ENCODE assay signal across 8 mouse cellular contexts in the genomic region with DNA sequence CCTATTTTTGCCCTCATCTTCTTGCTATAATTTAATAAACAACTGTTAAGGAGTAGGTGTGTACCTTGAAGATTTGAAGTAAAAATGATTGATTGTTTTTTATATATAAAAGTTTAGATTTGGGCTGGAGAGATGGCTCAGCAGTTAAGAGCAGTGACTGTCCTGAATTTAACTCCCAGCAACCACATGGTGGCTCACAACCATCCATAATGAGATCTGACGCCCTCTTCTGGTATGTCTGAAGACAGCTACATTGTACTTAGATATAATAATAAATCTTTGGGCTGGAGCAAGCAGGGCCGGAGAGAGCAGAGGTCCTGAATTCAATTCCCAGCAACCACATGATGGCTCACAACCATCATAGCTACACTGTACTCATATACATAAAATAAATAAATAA. TPM values are rescaled to one million over a fixed set of nuclear protein-coding genes. Genes with fewer than 3 reads are reported as not detected.
DNase-seq lines count a peak whose midpoint lies in the region; ATAC-seq and TF ChIP-seq lines count a peak whose summit lies in the region.
"Not testable (repeated sequence)": the region's sequence is repeated elsewhere in the genome, so short reads cannot be mapped to it uniquely, and the experiment has no call there.

No protein-coding gene starts in this region.

- peak; percentile 6 for DNase-seq in 416B (ENCODE audit: low read depth)
- DNase-seq in MEL (ENCODE audit: low read depth, low spot score); forebrain, postnatal 0 days; heart, adult 2 months; kidney, postnatal 0 days (ENCODE audit: low spot score); liver, postnatal 0 days; midbrain, embryonic 11.5 days (ENCODE audit: low spot score, missing footprints); stomach, postnatal 0 days (ENCODE audit: low spot score): not testable (repeated sequence)

- H3K4me1 ChIP-seq in MEL (ENCODE audit: control insufficient read depth in 1 of 2, insufficient read depth in 2 of 2, low read length in 2 of 2); forebrain, postnatal 0 days (ENCODE audit: insufficient read depth); heart, adult 2 months (ENCODE audit: control insufficient read depth, insufficient read depth, low read length); kidney, postnatal 0 days (replicated peaks; ENCODE audit: insufficient read depth, low read length); liver, postnatal 0 days (ENCODE audit: insufficient read depth); midbrain, embryonic 11.5 days (ENCODE audit: control insufficient read depth, insufficient read depth, low read length); stomach, postnatal 0 days (replicated peaks; ENCODE audit: control insufficient read depth, insufficient read depth): not testable (repeated sequence)

- H3K9ac ChIP-seq in MEL (ENCODE audit: control insufficient read depth, low read depth, low read length, poor library complexity, severe bottlenecking); forebrain, postnatal 0 days; heart, adult 2 months (ENCODE audit: low read depth, low read length); kidney, postnatal 0 days (ENCODE audit: low read depth, low read length); liver, postnatal 0 days (replicated peaks); midbrain, embryonic 11.5 days (ENCODE audit: low read length); stomach, postnatal 0 days (ENCODE audit: low read length): not testable (repeated sequence)

- H3K27ac ChIP-seq in MEL (ENCODE audit: control insufficient read depth, low read depth, low read length); forebrain, postnatal 0 days (ENCODE audit: low read depth, low read length); heart, adult 2 months; kidney, postnatal 0 days; liver, postnatal 0 days (ENCODE audit: low read depth); midbrain, embryonic 11.5 days (ENCODE audit: low read depth, low read length); stomach, postnatal 0 days (replicated peaks): not testable (repeated sequence)

- H3K4me3 ChIP-seq in MEL (ENCODE audit: control insufficient read depth in 1 of 2, insufficient read depth in 1 of 2, low read depth in 2 of 2, low read length in 2 of 2); forebrain, postnatal 0 days (ENCODE audit: low read depth, low read length); heart, adult 2 months; kidney, postnatal 0 days (replicated peaks; ENCODE audit: low read depth, low read length); liver, postnatal 0 days (ENCODE audit: low read depth, low read length); midbrain, embryonic 11.5 days (ENCODE audit: low read depth, low read length); stomach, postnatal 0 days (ENCODE audit: low read depth, low read length): not testable (repeated sequence)

- TF ChIP-seq RAD21 in MEL (IDR thresholded peaks at IDR 0.05; ENCODE audit: low read depth, low read length), result peak; percentile 5

- ATAC-seq in forebrain, postnatal 0 days; kidney, postnatal 0 days (replicated peaks; ENCODE audit: low FRiP score, low read depth); liver, postnatal 0 days; stomach, postnatal 0 days (ENCODE audit: low FRiP score, low TSS enrichment): not testable (repeated sequence)
- peak; percentile 16; the same call in 1 of the 2 replicates for ATAC-seq in midbrain, embryonic 11.5 days (ENCODE audit: low FRiP score)

- intact Hi-C loops in heart, adult 2 months (cut with DNase I), result not testable (repeated sequence)

- peak in 2 of 3 experiments; percentile 15 to 65; a peak in 4 of 6 replicates for TF ChIP-seq CTCF in MEL (IDR thresholded peaks at IDR 0.05 in 2 of 3, conservative IDR thresholded peaks at IDR 0.05 in 1 of 3; ENCODE audit: control insufficient read depth in 1 of 3, insufficient read depth in 1 of 3, low read depth in 2 of 3, low read length in 3 of 3, poor library complexity in 1 of 3, severe bottlenecking in 1 of 3)
- TF ChIP-seq CTCF in forebrain, postnatal 0 days (IDR thresholded peaks at IDR 0.05; ENCODE audit: low read depth), result peak; percentile 41
- TF ChIP-seq CTCF in heart, adult 2 months (IDR thresholded peaks at IDR 0.05), result peak; percentile 14; the same call in 1 of the 2 replicates
- TF ChIP-seq CTCF in kidney, postnatal 0 days (IDR thresholded peaks at IDR 0.05; ENCODE audit: low read depth), result peak; percentile 54
- TF ChIP-seq CTCF in liver, postnatal 0 days (IDR thresholded peaks at IDR 0.05; ENCODE audit: low read depth), result peak; percentile 33; the same call in 1 of the 2 replicates
- peak; percentile 57 for TF ChIP-seq CTCF in stomach, postnatal 0 days (IDR thresholded peaks at IDR 0.05; ENCODE audit: low read depth)

- not testable (repeated sequence) for H3K4me2 ChIP-seq in forebrain, postnatal 0 days (ENCODE audit: low read depth); kidney, postnatal 0 days (ENCODE audit: low read length); liver, postnatal 0 days (ENCODE audit: low read depth, low read length); midbrain, embryonic 11.5 days; stomach, postnatal 0 days (replicated peaks; ENCODE audit: low read depth)

- H3K27me3 ChIP-seq in MEL (ENCODE audit: control insufficient read depth in 1 of 2, insufficient read depth in 2 of 2, low read length in 2 of 2); forebrain, postnatal 0 days (ENCODE audit: insufficient read depth, low read length); heart, adult 2 months (ENCODE audit: control insufficient read depth, insufficient read depth, low read length); kidney, postnatal 0 days (ENCODE audit: insufficient read depth, low read length); liver, postnatal 0 days (ENCODE audit: insufficient read depth, low read length); midbrain, embryonic 11.5 days (ENCODE audit: control insufficient read depth, insufficient read depth, low read length); stomach, postnatal 0 days (ENCODE audit: control insufficient read depth, insufficient read depth, low read length): not testable (repeated sequence)

- not testable (repeated sequence) for TF ChIP-seq POLR2A in MEL (IDR thresholded peaks at IDR 0.05; ENCODE audit: control insufficient read depth in 1 of 2, insufficient read depth in 1 of 2, low read depth in 1 of 2, low read length in 2 of 2, poor library complexity in 1 of 2); heart, adult 2 months (IDR thresholded peaks at IDR 0.05; ENCODE audit: insufficient read depth, low read depth, low read length)

- not testable (repeated sequence) for H3K9me3 ChIP-seq in MEL (replicated peaks; ENCODE audit: insufficient read depth, low read length); forebrain, postnatal 0 days (ENCODE audit: low read length); kidney, postnatal 0 days (replicated peaks; ENCODE audit: low read length); liver, postnatal 0 days (ENCODE audit: low read length); midbrain, embryonic 11.5 days (ENCODE audit: control insufficient read depth, low read length); stomach, postnatal 0 days (ENCODE audit: control insufficient read depth, low read length)

- 46% methylated on average over 2 of the region's 2 CpGs for WGBS in forebrain, postnatal 0 days
- WGBS in heart, adult 2 months, result 69% methylated on average over 2 of the region's 2 CpGs
- 53% methylated on average over 2 of the region's 2 CpGs for WGBS in kidney, postnatal 0 days
- WGBS in liver, postnatal 0 days (ENCODE audit: insufficient replicate concordance), result 62% methylated on average over 2 of the region's 2 CpGs
- WGBS in midbrain, embryonic 11.5 days, result 39% methylated on average over 2 of the region's 2 CpGs
- WGBS in stomach, postnatal 0 days, result 56% methylated on average over 2 of the region's 2 CpGs

- H3K36me3 ChIP-seq in MEL (ENCODE audit: control insufficient read depth in 1 of 2, insufficient read depth in 2 of 2, low read length in 2 of 2); heart, adult 2 months (ENCODE audit: control insufficient read depth, insufficient read depth, low read length); midbrain, embryonic 11.5 days (ENCODE audit: control insufficient read depth, insufficient read depth, low read length); stomach, postnatal 0 days (ENCODE audit: control insufficient read depth, insufficient read depth, low read length): not testable (repeated sequence)
- H3K36me3 ChIP-seq in forebrain, postnatal 0 days (ENCODE audit: insufficient read depth), result peaks cover 21% of the 10 kb centered on the region; the same call in 1 of the 2 replicates
- H3K36me3 ChIP-seq in kidney, postnatal 0 days (ENCODE audit: insufficient read depth, low read length), result peaks cover 18% of the 10 kb centered on the region; the same call in 1 of the 2 replicates
- peaks cover 29% of the 10 kb centered on the region for H3K36me3 ChIP-seq in liver, postnatal 0 days (replicated peaks; ENCODE audit: insufficient read depth, low read length)

- TF ChIP-seq EP300 in MEL (IDR thresholded peaks at IDR 0.05; ENCODE audit: low read depth in 1 of 2, low read length in 2 of 2); heart, adult 2 months (IDR thresholded peaks at IDR 0.05; ENCODE audit: insufficient read depth, low read depth, low read length); liver, postnatal 0 days (IDR thresholded peaks at IDR 0.05; ENCODE audit: low read depth); stomach, postnatal 0 days (optimal IDR thresholded peaks at IDR 0.05): not testable (repeated sequence)

- not testable (repeated sequence) for H3K79me2 ChIP-seq in MEL (ENCODE audit: control insufficient read depth, insufficient read depth, low read length, poor library complexity); heart, adult 2 months (replicated peaks; ENCODE audit: control insufficient read depth, insufficient read depth, low read length)

RNA-seq across cellular contexts. Expression of a gene that starts 29.8 kb away (rescaled TPM):
- 25.2 and 26.7 TPM in 2 replicates for total RNA-seq in MEL (2012; rRNA removed)
- polyA plus RNA-seq in MEL (2012; ENCODE audit: insufficient read depth in 1 of 2, insufficient read length in 2 of 2, low read depth in 1 of 2, low replicate concordance in 2 of 2, missing spikeins in 1 of 2), result 100 to 1,000 TPM in 1 of 2 experiments, 10 to 100 TPM in 1; 38.2 to 160 TPM
- total RNA-seq in forebrain, postnatal 0 days (2014; rRNA removed), result 17.2 and 20.9 TPM in 2 replicates
- 34.9 and 38.1 TPM in 2 replicates for polyA plus RNA-seq in forebrain, postnatal 0 days (2015; fragmentation: Nextera tagmentation; extraction: Ambion mirVana)
- total RNA-seq in heart, adult 2 months (2021), result 1 to 10 TPM; 8.9 to 9.1 TPM
- 7.3 and 13.1 TPM in 2 replicates for polyA plus RNA-seq in heart, adult 2 months (2012; rRNA removed)
- 39.9 and 42.8 TPM in 2 replicates for polyA plus RNA-seq in kidney, postnatal 0 days (2015; fragmentation: Nextera tagmentation; extraction: Ambion mirVana)
- polyA plus RNA-seq in liver, postnatal 0 days (2015; fragmentation: Nextera tagmentation; extraction: Ambion mirVana), result 13.6 and 13.8 TPM in 2 replicates
- polyA plus RNA-seq in midbrain, embryonic 11.5 days (2014; fragmentation: Nextera tagmentation; extraction: Ambion mirVana), result 44.1 and 45.9 TPM in 2 replicates
- polyA plus RNA-seq in stomach, postnatal 0 days (2015; fragmentation: Nextera tagmentation; extraction: Ambion mirVana), result 23.7 and 24.8 TPM in 2 replicates

RNA-seq across cellular contexts. Expression of a gene that starts 33.5 kb away (rescaled TPM):
- total RNA-seq in MEL (2012; rRNA removed), result 17.2 and 20.6 TPM in 2 replicates
- polyA plus RNA-seq in MEL (2012; ENCODE audit: insufficient read depth in 1 of 2, insufficient read length in 2 of 2, low read depth in 1 of 2, low replicate concordance in 2 of 2, missing spikeins in 1 of 2), result 10 to 100 TPM in 1 of 2 experiments, not detected in 1; 21.8 TPM
- total RNA-seq in forebrain, postnatal 0 days (2014; rRNA removed), result 39.8 and 41.2 TPM in 2 replicates
- 25.1 and 33.0 TPM in 2 replicates for polyA plus RNA-seq in forebrain, postnatal 0 days (2015; fragmentation: Nextera tagmentation; extraction: Ambion mirVana)
- 10 to 100 TPM; 41.8 to 51.6 TPM for total RNA-seq in heart, adult 2 months (2021)
- polyA plus RNA-seq in heart, adult 2 months (2012; rRNA removed), result 35.2 and 51.5 TPM in 2 replicates
- polyA plus RNA-seq in kidney, postnatal 0 days (2015; fragmentation: Nextera tagmentation; extraction: Ambion mirVana), result 36.0 and 40.8 TPM in 2 replicates
- polyA plus RNA-seq in liver, postnatal 0 days (2015; fragmentation: Nextera tagmentation; extraction: Ambion mirVana), result 21.3 and 23.1 TPM in 2 replicates
- polyA plus RNA-seq in midbrain, embryonic 11.5 days (2014; fragmentation: Nextera tagmentation; extraction: Ambion mirVana), result 41.6 and 43.3 TPM in 2 replicates
- 21.5 and 22.0 TPM in 2 replicates for polyA plus RNA-seq in stomach, postnatal 0 days (2015; fragmentation: Nextera tagmentation; extraction: Ambion mirVana)

RNA-seq across cellular contexts. Expression of a gene that starts 33.5 kb away (rescaled TPM):
- 9.1 and 10.8 TPM in 2 replicates for total RNA-seq in MEL (2012; rRNA removed)
- 1 to 10 TPM in 1 of 2 experiments, not detected in 1; 8.8 TPM for polyA plus RNA-seq in MEL (2012; ENCODE audit: insufficient read depth in 1 of 2, insufficient read length in 2 of 2, low read depth in 1 of 2, low replicate concordance in 2 of 2, missing spikeins in 1 of 2)
- 5.6 and 7.7 TPM in 2 replicates for total RNA-seq in forebrain, postnatal 0 days (2014; rRNA removed)
- 3.5 and 3.6 TPM in 2 replicates for polyA plus RNA-seq in forebrain, postnatal 0 days (2015; fragmentation: Nextera tagmentation; extraction: Ambion mirVana)
- total RNA-seq in heart, adult 2 months (2021), result 1 to 10 TPM; 2.6 to 2.7 TPM
- polyA plus RNA-seq in heart, adult 2 months (2012; rRNA removed), result 1.1 and 1.2 TPM in 2 replicates
- polyA plus RNA-seq in kidney, postnatal 0 days (2015; fragmentation: Nextera tagmentation; extraction: Ambion mirVana), result 4.2 and 4.5 TPM in 2 replicates
- polyA plus RNA-seq in liver, postnatal 0 days (2015; fragmentation: Nextera tagmentation; extraction: Ambion mirVana), result 2.2 and 2.4 TPM in 2 replicates
- polyA plus RNA-seq in midbrain, embryonic 11.5 days (2014; fragmentation: Nextera tagmentation; extraction: Ambion mirVana), result 11.5 and 12.6 TPM in 2 replicates
- polyA plus RNA-seq in stomach, postnatal 0 days (2015; fragmentation: Nextera tagmentation; extraction: Ambion mirVana), result 3.0 and 3.3 TPM in 2 replicates
